Mouse (Mus musculus) midbrain, embryonic 16.5 days (tissue): ENCODE results near the gene Elob. TPM values are rescaled to one million over a fixed set of nuclear protein-coding genes. Genes with fewer than 3 reads are reported as not detected.
A peak's percentile ranks its signal among the peaks of the same experiment; 100 is the strongest.

ENCODE experiments used
- ATAC-seq: fragments of 200-750 bp; cut with Nextera tagmentation; 2 replicates; pipeline ENCODE4 v1.8.0; 2017; ENCODE audit warnings: moderate TSS enrichment
- H3K27ac ChIP-seq: fragments of 300-500 bp; sonication (generic); 2 replicates; pipeline ENCODE4 v1.5.1; 2014; ENCODE audit warnings: mild to moderate bottlenecking, low read length, mixed read lengths
- H3K27me3 ChIP-seq: fragments of 300-500 bp; sonication (generic); 2 replicates; pipeline ENCODE4 v1.6.1; 2014; ENCODE audit warnings: low read depth, low read length, mixed read lengths; ENCODE audit not compliant: control insufficient read depth, insufficient read depth
- H3K36me3 ChIP-seq: fragments of 300-500 bp; sonication (generic); 2 replicates; pipeline ENCODE4 v1.6.1; 2014; ENCODE audit warnings: mild to moderate bottlenecking, low read length, moderate library complexity, mixed read lengths; ENCODE audit not compliant: control insufficient read depth, insufficient read depth
- H3K4me1 ChIP-seq: fragments of 300-500 bp; sonication (generic); 2 replicates; pipeline ENCODE4 v1.6.1; 2014; ENCODE audit warnings: mild to moderate bottlenecking, low read length, mixed read lengths; ENCODE audit not compliant: control insufficient read depth, insufficient read depth
- H3K4me2 ChIP-seq: fragments of 300-500 bp; sonication (generic); 2 replicates; pipeline ENCODE4 v1.6.1; 2014; ENCODE audit warnings: mild to moderate bottlenecking, low read length, mixed read lengths
- H3K4me3 ChIP-seq: fragments of 300-500 bp; sonication (generic); 2 replicates; pipeline ENCODE4 v1.5.1; 2014; ENCODE audit warnings: low read depth, mild to moderate bottlenecking, low read length, moderate library complexity, mixed read lengths
- H3K9ac ChIP-seq: fragments of 300-500 bp; sonication (generic); 2 replicates; pipeline ENCODE4 v1.6.1; 2014; ENCODE audit warnings: low read depth, low read length, mixed read lengths
- H3K9me3 ChIP-seq: fragments of 300-500 bp; sonication (generic); replicated peaks from 2 replicates; pipeline ENCODE4 v1.6.1; 2014; ENCODE audit warnings: mild to moderate bottlenecking, low read length, mixed read lengths; ENCODE audit not compliant: control insufficient read depth, poor library complexity, severe bottlenecking
- WGBS: fragments of 180-500 bp; shearing (Covaris S2); extraction: QIAGEN DNeasy Blood & Tissue Kit; methylation state at CpG from one replicate; pipeline ENCODE4 v1.1.7; 2014; 5-methylcytosine and 5-hydroxymethylcytosine counted together
- polyA plus RNA-seq: library from polyadenylated mRNA; unstranded; fragments of >200 nt; fragmentation: Nextera tagmentation; extraction: Ambion mirVana; gene quantifications from 2 replicates; pipeline ENCODE4 v1.2.1, GENCODE M21; 2015

Elob gene
- polyA plus RNA-seq, 1 experiment from 2014 or later: 1,162 TPM

DNA sequence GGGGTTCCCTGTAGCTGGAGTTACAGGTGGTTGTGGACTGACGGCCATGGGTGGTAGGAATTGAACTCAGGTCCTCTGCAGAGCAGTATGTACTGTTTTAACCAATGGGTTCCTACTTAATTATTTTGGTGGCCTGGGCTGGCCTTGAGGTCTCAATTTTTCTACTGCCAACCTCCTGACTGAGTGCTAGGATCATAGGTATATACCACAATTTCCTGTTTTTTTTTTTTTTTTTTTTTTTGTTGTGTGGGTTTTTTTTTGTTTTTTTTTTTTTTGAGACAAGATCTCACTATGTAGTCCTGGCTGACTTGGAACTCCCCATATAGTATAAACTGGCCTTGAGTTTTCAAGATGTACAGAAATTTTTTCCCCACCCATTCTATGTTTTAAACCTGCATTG, 2.3 kb upstream of the Elob start:
- 100% methylated on average over 1 of the region's 1 CpGs for WGBS
- peaks cover 5% of the 10 kb centered on the region; the same call in 1 of the 2 replicates for H3K36me3 ChIP-seq
- H3K4me2 ChIP-seq: no peak overlapping the region
- H3K9me3 ChIP-seq: no peaks in the 10 kb centered on the region
- H3K27me3 ChIP-seq: peaks cover 5% of the 10 kb centered on the region; the same call in 1 of the 2 replicates
- H3K27ac ChIP-seq: no peak overlapping the region
- H3K4me1 ChIP-seq: peaks cover 18% of the 10 kb centered on the region
- ATAC-seq: no peak
- no peak overlapping the region for H3K9ac ChIP-seq
- H3K4me3 ChIP-seq: no peak overlapping the region

DNA sequence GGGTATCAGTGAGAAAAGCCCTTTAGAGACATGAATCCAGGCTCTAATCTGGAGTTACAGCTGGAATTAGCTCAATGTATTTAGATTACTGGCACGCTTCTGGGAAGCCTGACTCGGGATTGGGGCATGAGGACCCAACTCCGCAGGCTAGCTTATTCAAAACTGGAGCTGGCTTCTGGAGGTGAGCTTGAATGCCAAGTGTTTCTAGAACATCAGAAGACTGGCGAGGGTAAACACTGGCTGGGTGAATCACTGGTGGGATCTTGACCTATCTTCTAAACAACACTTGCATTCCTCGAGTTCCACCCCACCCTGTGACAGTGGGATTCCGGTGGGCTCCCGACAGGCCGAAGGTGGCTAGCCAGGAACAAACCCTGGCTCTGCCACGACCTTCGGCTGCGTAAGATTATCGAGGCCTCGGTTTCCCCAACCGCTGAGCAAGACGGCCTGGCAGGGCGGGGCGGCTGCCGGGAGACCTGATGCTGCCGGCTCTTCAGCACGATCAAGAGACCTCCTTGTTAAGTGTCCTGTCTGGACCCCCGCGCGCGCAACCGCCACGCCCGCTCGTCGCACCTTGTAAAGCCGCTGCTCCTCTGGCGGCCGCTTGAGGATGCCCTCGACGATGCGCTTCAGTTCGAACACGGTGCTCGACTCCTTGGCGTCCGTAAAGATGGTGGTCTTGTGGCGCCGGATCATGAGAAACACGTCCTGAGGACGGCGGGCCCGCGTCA, 500 bp downstream of the Elob start:
- H3K27me3 ChIP-seq: no peaks in the 10 kb centered on the region; the same call in 1 of the 2 replicates
- peak overlapping the region; percentile 76 for H3K4me3 ChIP-seq
- H3K4me1 ChIP-seq: peaks cover 18% of the 10 kb centered on the region
- H3K27ac ChIP-seq: peak overlapping the region; percentile 97
- H3K9ac ChIP-seq: peak overlapping the region; percentile 85
- under 1% methylated on average over 41 of the region's 47 CpGs for WGBS
- peak; percentile 77 for ATAC-seq
- no peaks in the 10 kb centered on the region for H3K9me3 ChIP-seq
- peak overlapping the region; percentile 62 for H3K4me2 ChIP-seq
- peaks cover 17% of the 10 kb centered on the region for H3K36me3 ChIP-seq

DNA sequence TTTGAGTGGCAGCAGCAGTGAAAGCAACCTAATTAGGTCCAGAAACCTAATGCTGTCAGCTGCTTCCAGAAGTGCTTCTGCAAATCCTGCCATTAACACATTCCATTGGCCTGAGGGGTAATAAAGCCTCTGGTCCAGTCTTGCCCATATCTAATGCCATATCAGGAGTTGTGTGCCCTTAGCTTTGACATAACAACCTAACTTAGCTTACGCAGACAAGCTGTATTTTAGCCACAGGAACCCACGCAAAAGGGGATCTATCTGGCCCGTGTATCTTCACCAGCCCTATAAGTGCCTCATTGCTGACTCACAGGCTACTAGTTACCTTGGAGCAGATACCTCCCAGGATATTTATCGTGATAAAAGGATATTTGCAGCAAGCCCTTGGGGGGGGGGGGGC, 3.3 kb downstream of the Elob start:
- H3K9ac ChIP-seq: no peak overlapping the region
- H3K36me3 ChIP-seq: peaks cover 42% of the 10 kb centered on the region
- peaks cover 18% of the 10 kb centered on the region for H3K4me1 ChIP-seq
- no peak overlapping the region for H3K4me3 ChIP-seq
- H3K27me3 ChIP-seq: no peaks in the 10 kb centered on the region
- 85% methylated on average over 4 of the region's 4 CpGs for WGBS
- H3K9me3 ChIP-seq: no peaks in the 10 kb centered on the region
- no peak overlapping the region for H3K27ac ChIP-seq
- ATAC-seq: no peak
- no peak overlapping the region for H3K4me2 ChIP-seq

DNA sequence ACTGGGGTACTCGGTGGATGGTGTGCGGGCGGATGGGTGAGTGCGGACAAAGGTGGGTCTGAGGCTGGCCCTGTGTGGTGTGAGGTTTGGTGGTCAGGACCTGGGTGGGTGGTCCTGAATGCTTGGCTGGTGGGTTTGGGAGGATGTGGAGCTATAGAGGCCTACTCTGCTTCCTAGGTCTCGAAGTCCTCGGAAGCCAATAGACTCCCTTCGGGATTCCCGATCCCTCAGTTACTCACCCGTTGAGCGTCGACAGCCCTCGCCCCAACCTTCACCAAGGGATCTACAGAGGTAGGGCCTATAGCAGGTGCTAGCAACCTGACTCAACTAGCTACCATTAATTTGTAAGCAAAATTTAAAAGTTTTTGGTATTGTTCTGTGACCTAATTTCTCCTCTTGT, 5.3 kb downstream of the Elob start:
- Histone ChIP-seq H3K27me3 (no peaks in the 10 kb centered on the region), H3K4me2 (no peak overlapping the region), H3K4me3 (no peak overlapping the region), H3K36me3 (peaks cover 61% of the 10 kb centered on the region), H3K9ac (no peak overlapping the region), H3K9me3 (peaks cover 11% of the 10 kb centered on the region; the same call in 1 of the 2 replicates), H3K27ac (no peak overlapping the region), H3K4me1 (peaks cover 15% of the 10 kb centered on the region)
- no peak for ATAC-seq
- 90% methylated on average over 12 of the region's 12 CpGs for WGBS

DNA sequence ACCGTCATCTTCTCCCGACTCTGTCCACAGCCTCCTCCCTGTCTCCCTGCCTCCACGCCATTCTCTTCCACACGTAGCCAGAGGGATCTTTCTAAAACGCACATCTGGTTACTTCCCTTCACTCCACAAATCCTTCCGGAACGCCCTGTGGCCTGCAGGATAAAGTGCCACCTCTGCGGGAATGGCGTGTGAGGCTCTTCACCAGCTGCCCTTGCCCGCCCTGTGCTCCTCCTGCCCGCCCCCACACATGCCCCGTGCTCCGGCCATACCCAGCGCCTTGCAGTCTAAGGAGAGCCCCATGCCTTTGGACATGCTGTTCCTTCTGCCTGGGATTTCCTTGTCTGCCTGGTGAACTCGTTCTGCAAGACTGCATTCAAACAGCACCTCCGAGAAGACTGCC, 5.9 kb downstream of the Elob start:
- ATAC-seq: no peak
- 84% methylated on average over 16 of the region's 16 CpGs for WGBS
- Histone ChIP-seq H3K27me3 (no peaks in the 10 kb centered on the region), H3K4me2 (no peak overlapping the region), H3K4me1 (peaks cover 15% of the 10 kb centered on the region), H3K4me3 (no peak overlapping the region), H3K9ac (no peak overlapping the region), H3K27ac (no peak overlapping the region), H3K36me3 (peaks cover 67% of the 10 kb centered on the region), H3K9me3 (peaks cover 14% of the 10 kb centered on the region; the same call in 1 of the 2 replicates)

DNA sequence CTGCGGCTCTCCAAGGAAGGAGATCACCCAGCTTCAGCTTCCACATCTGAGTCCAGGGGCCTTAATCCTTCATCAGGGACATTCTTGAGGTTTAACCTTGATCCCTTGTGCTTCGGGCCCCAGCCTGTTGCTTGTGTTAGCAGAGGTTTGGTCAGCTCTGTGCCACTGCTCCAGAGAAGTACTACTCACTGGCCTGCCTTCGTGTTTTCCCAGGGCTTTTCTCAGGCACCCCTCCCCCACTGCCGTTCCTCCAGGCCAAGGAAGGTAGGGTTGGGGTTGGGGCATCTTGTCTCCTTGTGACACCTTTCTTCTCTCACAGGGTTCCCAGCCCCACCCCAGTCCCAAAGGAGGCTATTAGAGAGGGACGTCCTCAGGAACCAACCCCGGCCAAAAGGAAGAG, 6.8 kb downstream of the Elob start:
- 85% methylated on average over 5 of the region's 6 CpGs for WGBS
- ATAC-seq: no peak
- no peaks in the 10 kb centered on the region for H3K27me3 ChIP-seq
- peaks cover 6% of the 10 kb centered on the region for H3K4me1 ChIP-seq
- no peak overlapping the region for H3K4me3 ChIP-seq
- H3K36me3 ChIP-seq: peaks cover 77% of the 10 kb centered on the region
- peaks cover 14% of the 10 kb centered on the region; the same call in 1 of the 2 replicates for H3K9me3 ChIP-seq
- H3K9ac ChIP-seq: no peak overlapping the region
- H3K27ac ChIP-seq: no peak overlapping the region
- no peak overlapping the region for H3K4me2 ChIP-seq

DNA sequence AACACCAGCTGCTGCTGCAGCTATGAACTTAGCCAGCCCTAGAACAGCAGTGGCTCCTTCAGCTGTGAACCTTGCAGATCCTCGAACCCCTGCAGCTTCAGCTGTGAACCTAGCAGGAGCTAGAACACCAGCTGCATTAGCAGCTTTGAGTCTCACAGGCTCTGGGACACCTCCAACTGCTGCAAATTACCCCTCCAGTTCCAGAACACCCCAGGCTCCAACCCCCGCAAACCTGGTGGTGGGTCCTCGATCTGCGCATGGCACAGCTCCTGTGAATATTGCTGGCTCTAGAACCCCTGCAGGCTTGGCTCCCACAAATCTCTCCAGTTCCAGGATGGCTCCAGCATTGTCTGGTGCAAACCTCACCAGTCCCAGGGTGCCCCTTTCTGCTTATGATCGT, 8.2 kb downstream of the Elob start:
- peaks cover 83% of the 10 kb centered on the region for H3K36me3 ChIP-seq
- no peaks in the 10 kb centered on the region for H3K27me3 ChIP-seq
- H3K4me1 ChIP-seq: no peaks in the 10 kb centered on the region
- 94% methylated on average over 5 of the region's 5 CpGs for WGBS
- no peak overlapping the region for H3K9ac ChIP-seq
- no peak overlapping the region for H3K27ac ChIP-seq
- H3K9me3 ChIP-seq: peaks cover 17% of the 10 kb centered on the region; the same call in 1 of the 2 replicates
- ATAC-seq: no peak
- H3K4me2 ChIP-seq: no peak overlapping the region
- H3K4me3 ChIP-seq: no peak overlapping the region

DNA sequence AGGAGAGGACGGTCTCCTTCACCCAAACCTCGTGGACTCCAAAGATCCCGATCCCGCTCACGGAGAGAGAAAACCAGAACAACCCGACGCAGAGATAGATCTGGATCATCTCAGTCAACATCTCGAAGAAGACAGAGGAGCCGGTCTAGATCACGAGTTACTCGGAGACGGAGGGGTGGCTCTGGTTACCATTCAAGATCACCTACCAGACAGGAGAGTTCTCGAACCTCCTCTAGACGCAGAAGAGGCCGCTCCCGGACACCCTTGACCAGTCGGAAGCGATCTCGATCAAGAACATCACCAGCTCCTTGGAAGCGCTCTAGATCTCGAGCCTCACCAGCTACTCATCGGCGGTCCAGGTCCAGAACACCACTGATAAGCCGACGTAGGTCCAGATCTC, 9.7 kb downstream of the Elob start:
- H3K9ac ChIP-seq: no peak overlapping the region
- H3K36me3 ChIP-seq: peaks cover 82% of the 10 kb centered on the region
- no peak overlapping the region for H3K27ac ChIP-seq
- H3K4me2 ChIP-seq: no peak overlapping the region
- H3K27me3 ChIP-seq: no peaks in the 10 kb centered on the region
- H3K4me3 ChIP-seq: no peak overlapping the region
- ATAC-seq: no peak
- 97% methylated on average over 25 of the region's 25 CpGs for WGBS
- peaks cover 17% of the 10 kb centered on the region; the same call in 1 of the 2 replicates for H3K9me3 ChIP-seq
- H3K4me1 ChIP-seq: no peaks in the 10 kb centered on the region

DNA sequence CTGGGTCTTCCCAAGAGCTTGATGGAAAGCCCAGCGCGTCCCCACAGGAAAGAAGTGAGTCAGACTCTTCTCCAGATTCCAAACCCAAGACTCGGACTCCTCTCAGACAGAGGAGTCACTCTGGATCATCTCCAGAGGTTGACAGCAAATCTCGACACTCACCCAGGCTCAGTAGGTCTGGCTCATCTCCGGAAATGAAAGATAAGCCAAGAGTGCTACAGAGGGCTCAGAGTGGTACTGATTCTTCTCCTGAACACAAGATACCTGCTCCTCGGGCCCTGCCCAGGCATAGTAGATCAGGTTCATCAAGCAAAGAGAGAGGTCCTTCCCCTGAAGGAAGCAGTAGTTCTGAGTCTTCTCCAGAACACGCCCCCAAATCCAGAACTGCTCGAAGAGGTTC, 10.4 kb downstream of the Elob start:
- 99% methylated on average over 8 of the region's 8 CpGs for WGBS
- H3K27me3 ChIP-seq: no peaks in the 10 kb centered on the region

More for the DNA sequence above, 10.4 kb downstream of the Elob start:
- Histone ChIP-seq H3K4me1 (no peaks in the 10 kb centered on the region), H3K9ac (no peak overlapping the region), H3K4me3 (no peak overlapping the region), H3K36me3 (peaks cover 88% of the 10 kb centered on the region), H3K4me2 (no peak overlapping the region), H3K27ac (no peak overlapping the region), H3K9me3 (peaks cover 17% of the 10 kb centered on the region; the same call in 1 of the 2 replicates)
- ATAC-seq: no peak
